Mouse (Mus musculus): Measurements from ENCODE around the gene Endou. TPM values are rescaled to one million over a fixed set of nuclear protein-coding genes. Genes with fewer than 3 reads are reported as not detected.

Endou gene
- total RNA-seq, 4 experiments from 2014 or later = 1.3 to 2.3 (median 1.7) TPM

GRCm38 (mm10) chr15:97728394-97728793 is 2.7 kb downstream of the Endou start:
- no peak for DNase-seq (ENCODE audit: low spot score)

GRCm38 (mm10) chr15:97727520-97727919 is 3.6 kb downstream of the Endou start:
- DNase-seq (ENCODE audit: low spot score) = no peak

DNA sequence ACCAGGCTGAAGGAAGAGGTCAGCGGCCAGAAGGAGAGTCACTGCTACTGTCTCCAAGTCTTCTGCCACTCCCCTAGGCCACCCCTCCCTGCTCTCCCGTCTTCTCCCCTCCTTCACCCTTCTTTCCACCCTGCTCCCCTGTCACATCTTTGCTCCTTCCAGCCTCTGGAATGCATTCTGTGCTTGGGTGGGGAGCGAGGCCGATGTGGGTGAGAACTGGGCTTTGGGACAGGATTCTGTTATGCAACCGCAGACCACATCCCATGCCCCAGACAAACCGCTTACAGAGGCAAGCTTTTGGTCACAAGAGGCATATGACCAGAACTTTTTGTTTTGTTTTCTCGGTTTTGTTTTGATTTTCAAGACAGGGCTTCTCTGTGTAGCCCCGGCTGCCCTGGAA is 4.1 kb downstream of the Endou start:
- DNase-seq (ENCODE audit: low spot score) = no peak

- no peak for DNase-seq (ENCODE audit: low spot score)
These were observed 4.8 kb downstream of the Endou start for GRCm38 (mm10) chr15:97726310-97726709.

DNA sequence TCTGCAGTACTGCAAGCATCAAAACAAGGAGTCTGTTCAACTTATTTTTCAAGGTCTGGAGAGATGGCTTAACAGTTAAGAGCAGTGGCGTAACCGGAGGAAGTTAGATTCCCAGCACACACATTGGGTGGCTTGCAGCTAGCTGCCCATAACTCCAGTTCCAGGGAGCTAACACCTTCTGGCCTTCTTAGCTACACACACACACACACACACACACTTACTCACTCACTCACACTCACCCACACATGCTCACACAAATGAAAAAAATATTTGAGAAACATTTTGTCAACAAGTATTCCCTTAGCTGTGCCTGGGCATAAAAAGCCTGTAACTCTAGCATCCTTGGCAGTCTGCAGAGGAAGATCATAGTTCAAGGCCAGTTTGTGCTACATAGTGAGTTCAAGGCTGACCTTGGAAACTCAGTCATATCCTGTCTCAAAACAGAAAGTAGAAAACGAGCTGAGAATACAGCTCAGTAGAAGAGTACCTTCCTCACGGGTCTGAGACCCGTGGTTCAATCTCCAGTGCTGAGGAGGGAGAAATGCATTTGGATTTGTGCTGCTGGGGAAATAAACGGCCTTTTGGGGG is 5.8 kb downstream of the Endou start:
- no peak for DNase-seq (ENCODE audit: low spot score)

DNA sequence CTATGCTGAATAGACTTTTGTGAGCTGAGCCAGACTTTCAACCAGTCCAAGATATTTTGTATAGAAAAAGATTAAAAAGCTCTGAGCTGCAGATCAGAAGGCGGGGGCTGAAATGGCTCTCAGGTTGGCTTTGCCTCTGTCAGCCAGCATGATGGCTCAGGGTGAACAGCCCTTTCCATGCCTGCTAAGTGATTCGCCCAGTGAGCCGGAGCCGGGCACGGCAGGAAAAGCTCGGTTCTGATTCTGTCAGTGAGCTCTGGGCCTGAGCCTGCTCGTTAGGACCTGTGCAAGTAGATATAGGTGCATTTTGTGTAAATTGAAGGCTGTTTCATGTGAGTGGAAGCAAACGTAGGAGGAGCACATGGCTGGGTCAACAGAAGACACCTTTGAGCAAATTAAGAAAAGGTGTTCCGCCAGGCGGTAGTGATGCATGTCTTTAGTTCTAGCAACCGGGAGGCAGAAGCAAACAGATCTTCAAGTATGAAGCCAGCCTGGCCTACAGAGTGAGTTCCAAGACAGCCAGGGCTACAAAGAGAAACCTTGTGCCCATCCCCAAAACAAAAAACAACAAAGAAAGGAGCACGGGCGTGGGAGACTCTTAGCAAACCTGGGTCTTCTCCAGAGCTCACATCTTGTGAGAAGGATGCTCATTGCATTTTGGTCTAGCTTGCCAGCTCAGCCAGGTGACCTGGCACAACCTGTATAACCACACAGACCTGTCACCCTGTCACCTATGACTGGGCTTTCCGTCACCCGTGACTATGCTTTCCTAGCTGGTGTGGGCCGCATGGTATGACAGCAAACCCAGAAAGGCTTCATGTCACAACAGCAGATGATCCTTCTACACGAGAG is 6.6 kb downstream of the Endou start:
- DNase-seq (ENCODE audit: low spot score) = no peak

DNA sequence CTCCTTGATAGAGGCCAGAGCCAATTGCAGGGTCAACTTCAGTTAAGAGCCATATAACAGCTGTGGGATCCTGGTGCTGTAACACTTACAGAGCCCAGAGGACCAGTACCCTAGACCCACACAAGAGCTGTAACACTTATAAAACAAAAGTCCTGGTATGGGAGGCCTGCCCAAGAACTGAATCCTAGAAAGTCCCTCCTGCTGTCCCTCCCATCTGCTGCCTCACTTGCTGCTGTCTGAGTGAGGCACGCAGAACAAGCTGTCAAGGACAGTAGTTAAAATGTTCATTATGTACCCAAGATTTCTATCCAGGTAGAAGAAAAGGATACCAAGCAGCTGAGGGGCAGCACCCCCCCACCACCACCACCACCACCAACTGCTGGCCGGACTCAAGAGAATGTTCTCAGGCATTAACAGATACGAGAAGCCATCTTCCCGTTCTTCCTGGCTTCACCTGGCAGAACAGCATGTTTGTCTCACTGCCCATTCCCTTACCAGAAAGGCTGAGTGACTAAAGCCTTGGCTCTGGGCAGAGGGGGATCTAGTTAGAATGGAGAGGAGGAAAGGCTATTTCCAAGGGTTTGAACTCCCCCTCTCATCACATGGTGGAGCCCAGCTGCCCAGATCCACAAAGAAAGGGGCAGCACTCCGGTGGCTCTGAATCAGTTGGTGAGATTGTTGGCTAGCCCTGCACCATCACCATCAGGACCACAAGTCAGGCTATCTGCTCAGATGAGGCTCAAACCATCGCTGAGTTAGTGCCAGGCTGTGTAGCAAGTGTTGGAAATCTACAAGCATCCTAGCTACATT is 7.4 kb downstream of the Endou start:
- no peak for DNase-seq (ENCODE audit: low spot score)

- no peak for DNase-seq (ENCODE audit: low spot score)
These were observed 10.0 kb downstream of the Endou start for GRCm38 (mm10) chr15:97721008-97721701.

- DNase-seq (ENCODE audit: low spot score) = peak; percentile 59
These were observed 11.0 kb downstream of the Endou start for GRCm38 (mm10) chr15:97720026-97720675.

GRCm38 (mm10) chr15:97719494-97719893 is 11.6 kb downstream of the Endou start:
- DNase-seq (ENCODE audit: low spot score) = no peak

GRCm38 (mm10) chr15:97718535-97719155 is 12.5 kb downstream of the Endou start:
- DNase-seq (ENCODE audit: low spot score) = no peak

DNA sequence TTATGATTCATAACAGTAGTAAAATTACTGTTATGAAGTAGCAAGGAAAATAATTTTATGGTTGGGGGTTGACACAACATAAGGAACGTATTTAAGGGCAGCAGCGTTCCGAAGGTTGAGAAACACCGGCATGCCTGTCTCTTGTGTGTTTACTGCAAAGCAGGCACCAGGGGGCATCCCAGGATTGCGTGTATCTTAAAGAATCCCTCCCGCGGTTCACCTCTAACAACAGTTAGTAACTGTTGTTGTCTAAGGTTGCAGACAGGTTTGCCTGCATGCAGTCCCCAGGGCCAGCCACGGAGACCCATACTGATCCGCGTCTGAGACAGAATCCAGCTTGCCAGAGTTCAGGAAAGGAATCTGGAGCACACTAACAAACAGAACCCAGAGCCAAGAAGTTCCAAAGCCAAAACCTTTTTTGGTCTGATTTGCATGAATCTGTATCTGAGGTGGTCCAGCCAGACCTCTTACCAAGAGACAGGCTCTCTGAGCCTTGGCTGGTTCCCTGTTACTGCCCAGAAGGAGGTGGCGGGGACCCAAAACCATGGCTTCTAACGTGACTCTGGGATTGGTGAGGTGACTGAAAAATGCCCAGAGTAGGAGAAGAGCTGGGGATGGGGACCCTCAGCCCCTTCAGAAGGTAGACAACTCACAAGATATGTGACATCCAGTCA is 13.1 kb downstream of the Endou start:
- no peak for DNase-seq (ENCODE audit: low spot score)

GRCm38 (mm10) chr15:97716782-97717181 is 14.4 kb downstream of the Endou start:
- DNase-seq (ENCODE audit: low spot score) = no peak

GRCm38 (mm10) chr15:97715734-97716133 is 15.4 kb downstream of the Endou start:
- DNase-seq (ENCODE audit: low spot score) = no peak

- DNase-seq (ENCODE audit: low spot score) = no peak
These were observed 16.1 kb downstream of the Endou start for GRCm38 (mm10) chr15:97715083-97715482.

- DNase-seq (ENCODE audit: low spot score) = no peak
These were observed 18.6 kb downstream of the Endou start for GRCm38 (mm10) chr15:97712546-97712945.

- DNase-seq (ENCODE audit: low spot score) = no peak
These were observed 20.2 kb downstream of the Endou start for GRCm38 (mm10) chr15:97710906-97711305.

DNA sequence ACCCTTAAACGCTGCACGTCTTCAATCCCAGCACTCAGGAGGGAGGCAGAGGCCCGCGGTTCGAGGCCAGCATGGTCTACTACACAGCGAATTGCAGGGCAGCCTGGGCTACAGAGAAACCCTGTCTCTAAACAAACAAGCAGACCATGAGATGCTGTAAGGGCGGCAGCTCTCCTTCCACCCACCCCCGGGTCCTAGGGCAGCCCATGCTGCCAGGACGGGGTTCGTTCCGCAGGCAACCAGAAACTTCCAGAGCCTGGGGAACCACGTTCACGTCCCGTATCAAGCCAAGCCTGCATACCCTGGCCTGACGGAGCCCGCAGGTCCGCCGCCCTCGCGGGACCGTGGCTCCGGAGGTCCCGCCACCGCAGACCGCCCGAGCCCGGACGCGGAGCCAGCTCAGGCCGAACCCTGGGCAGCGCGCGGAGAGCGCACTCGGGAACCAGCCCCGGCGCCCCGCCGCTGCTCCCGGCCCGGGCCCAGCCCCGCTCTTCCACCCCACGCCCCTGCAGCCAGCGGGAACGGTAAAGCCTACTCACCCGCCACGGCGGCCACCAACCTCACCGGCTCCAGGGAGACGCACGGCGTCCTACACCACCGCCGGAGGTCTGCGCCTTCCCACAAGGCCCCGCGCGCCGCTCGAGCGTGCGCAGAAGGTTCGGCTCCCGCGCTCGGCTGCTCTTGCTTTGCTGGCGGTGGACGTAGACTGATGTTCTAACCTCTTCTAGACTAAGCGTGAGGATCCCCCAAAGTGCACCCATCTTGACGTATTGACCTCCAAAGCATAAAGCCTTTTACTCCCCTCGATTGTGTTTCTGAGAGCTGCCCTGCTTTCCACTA is 25.7 kb downstream of the Endou start, which contains the start of gene Rpap3:
Gene Rpap3 (minus strand): TSS at position 615 of the 840 bp plus-strand sequence.
- peak; percentile 86 for DNase-seq (ENCODE audit: low spot score)

DNA sequence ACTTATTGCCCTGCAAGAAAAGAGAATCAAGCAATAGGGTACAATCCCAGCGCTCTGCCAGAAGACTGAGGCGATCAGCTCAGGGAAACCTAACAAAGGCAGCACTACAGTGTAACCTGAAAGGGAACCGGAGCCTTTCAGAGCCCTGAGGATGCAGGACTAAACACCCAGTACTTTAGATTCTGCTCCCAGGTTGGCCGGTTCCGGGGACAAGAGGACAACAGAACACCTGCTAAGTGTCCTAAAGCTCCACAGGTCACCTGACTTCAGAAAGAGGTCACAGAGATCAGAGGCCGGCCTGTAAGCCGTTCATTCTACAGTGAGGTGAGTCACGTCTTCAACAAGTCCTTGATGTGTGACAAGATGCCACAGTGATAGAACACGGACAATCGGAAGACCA is 34.5 kb downstream of the Endou start:
- DNase-seq (ENCODE audit: low spot score) = no peak

Measured in heart, adult 8-10 months (tissue).